Mouse (Mus musculus): ENCODE results near the gene Xaf1.
"Not testable (repeated sequence)": the region's sequence is repeated elsewhere in the genome, so short reads cannot be mapped to it uniquely, and the experiment has no call there.

Xaf1 gene

GRCm38 (mm10) chr11:72311355-72312001, 10.0 kb downstream of the Xaf1 start:
- in situ Hi-C loops (cut with MboI, MseI) = no loop called here

GRCm38 (mm10) chr11:72314151-72314895, 12.9 kb downstream of the Xaf1 start, which contains the start of gene Fbxo39:
Fbxo39 (plus strand) TSS chr11:72314444.
- in situ Hi-C loops (cut with MboI, MseI) = no loop called here

- in situ Hi-C loops (cut with MboI, MseI) = no loop called here
These were observed 16.6 kb downstream of the Xaf1 start for GRCm38 (mm10) chr11:72318026-72318425.

GRCm38 (mm10) chr11:72324431-72324830, 23.0 kb downstream of the Xaf1 start:
- in situ Hi-C loops (cut with MboI, MseI) = no loop called here

GRCm38 (mm10) chr11:72325701-72326100, 24.3 kb downstream of the Xaf1 start:
- in situ Hi-C loops (cut with MboI, MseI) = no loop called here

GRCm38 (mm10) chr11:72332951-72333667, 31.7 kb downstream of the Xaf1 start:
- in situ Hi-C loops (cut with MboI, MseI) = no loop called here

GRCm38 (mm10) chr11:72334653-72335052, 33.2 kb downstream of the Xaf1 start:
- in situ Hi-C loops (cut with MboI, MseI) = no loop called here

- in situ Hi-C loops (cut with MboI, MseI) = no loop called here
These were observed 35.3 kb downstream of the Xaf1 start for GRCm38 (mm10) chr11:72336726-72337125.

GRCm38 (mm10) chr11:72338437-72338871, 37.0 kb downstream of the Xaf1 start:
- in situ Hi-C loops (cut with MboI, MseI) = no loop called here

GRCm38 (mm10) chr11:72339716-72340115, 38.3 kb downstream of the Xaf1 start:
- in situ Hi-C loops (cut with MboI, MseI) = no loop called here

GRCm38 (mm10) chr11:72342549-72343237, 41.3 kb downstream of the Xaf1 start:
- in situ Hi-C loops (cut with MboI, MseI) = no loop called here

GRCm38 (mm10) chr11:72343238-72343625, 41.8 kb downstream of the Xaf1 start:
- in situ Hi-C loops (cut with MboI, MseI) = not testable (repeated sequence)

- in situ Hi-C loops (cut with MboI, MseI) = no loop called here
These were observed 42.5 kb downstream of the Xaf1 start for GRCm38 (mm10) chr11:72343904-72344303.

- in situ Hi-C loops (cut with MboI, MseI) = no loop called here
These were observed 43.1 kb downstream of the Xaf1 start for GRCm38 (mm10) chr11:72344486-72344885.

- in situ Hi-C loops (cut with MboI, MseI) = no loop called here
These were observed 47.1 kb downstream of the Xaf1 start for GRCm38 (mm10) chr11:72348563-72348962.

- in situ Hi-C loops (cut with MboI, MseI) = no loop called here
These were observed 47.6 kb downstream of the Xaf1 start for GRCm38 (mm10) chr11:72349016-72349415.

- in situ Hi-C loops (cut with MboI, MseI) = no loop called here
These were observed 48.2 kb downstream of the Xaf1 start for GRCm38 (mm10) chr11:72349652-72350051.

GRCm38 (mm10) chr11:72352272-72352671, 50.8 kb downstream of the Xaf1 start:
- in situ Hi-C loops (cut with MboI, MseI) = no loop called here

GRCm38 (mm10) chr11:72353186-72353585, 51.8 kb downstream of the Xaf1 start:
- in situ Hi-C loops (cut with MboI, MseI) = no loop called here

- in situ Hi-C loops (cut with MboI, MseI) = loop anchor here (5.0 kb wide), 1 partner anchor 62 kb away; no protein-coding TSS in a partner anchor
These were observed 53.7 kb downstream of the Xaf1 start for GRCm38 (mm10) chr11:72354971-72355728.

Data from T-helper 2 cell (primary cell).